Mouse (Mus musculus) v-Abl transformed pro-B cells (cell line): ENCODE measurements at regions not wholly inside any gene's neighbourhood (a gene's known extent, or its start where the extent isn't known, plus 50 kb on each side); places are given as distances from the start of the nearest gene placed in this dataset.

Experiments
- in situ Hi-C, 2 experiments: fragments of 400-800 bp; cut with MboI; formaldehyde crosslinking; loops; one replicate each; pipeline ENCODE4 v1.15.1; 2025; ENCODE audit not compliant: unreplicated experiment in 2 of 2

DNA sequence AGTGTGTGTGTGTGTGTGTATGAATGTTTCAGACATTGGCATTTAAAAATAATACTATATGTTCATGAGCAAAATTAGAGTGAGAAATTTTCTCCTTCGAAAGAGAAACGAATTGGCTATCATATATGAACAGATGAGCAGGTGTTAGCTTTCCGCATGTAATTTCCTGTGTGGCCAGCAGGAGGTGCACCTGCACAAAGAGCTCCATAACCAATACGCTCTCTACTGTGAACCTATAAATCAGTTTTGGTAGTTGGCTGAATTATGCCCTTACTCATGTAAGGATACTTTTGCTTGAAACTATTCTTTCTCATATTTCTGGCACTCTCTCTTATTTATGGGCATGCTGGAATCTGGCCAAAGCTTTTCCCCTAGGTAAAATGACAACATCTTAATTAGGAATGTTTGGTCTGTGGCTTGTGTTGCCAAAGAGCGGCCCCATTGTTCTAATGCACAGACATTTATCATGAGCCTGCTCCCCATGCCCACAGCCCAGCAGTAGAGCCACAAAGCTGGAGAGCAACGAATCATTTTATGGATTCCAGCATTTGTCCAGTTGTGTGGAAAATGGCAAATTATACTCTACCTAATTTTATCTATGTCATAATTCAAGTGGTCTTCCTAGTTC is 1303.8 kb upstream of the Sel1l start:
- in situ Hi-C loops = no loop called here

DNA sequence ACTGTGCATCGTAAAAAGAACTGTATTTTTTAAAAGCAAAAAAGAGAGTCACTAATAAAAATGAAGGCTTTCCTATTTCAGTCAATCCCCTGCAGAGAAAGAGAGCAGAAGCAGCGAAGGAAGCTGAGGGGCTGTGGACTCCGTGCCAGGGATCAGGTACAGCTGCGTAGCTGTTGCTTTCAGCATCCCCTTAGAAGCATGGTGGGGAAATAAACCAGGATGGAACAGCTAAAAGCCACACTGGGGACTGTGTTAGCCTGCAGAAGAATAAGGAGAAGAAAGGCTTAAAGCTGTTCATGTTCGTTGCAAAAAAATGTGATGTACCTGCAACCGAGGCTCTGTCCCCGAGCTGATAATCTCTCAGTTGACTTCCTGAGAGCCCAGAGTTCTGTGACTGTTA is 1302.6 kb upstream of the Sel1l start:
- in situ Hi-C loops = no loop called here

GRCm38 (mm10) chr12:93142265-93142664 is 1293.3 kb upstream of the Sel1l start:
- in situ Hi-C loops = no loop called here

DNA sequence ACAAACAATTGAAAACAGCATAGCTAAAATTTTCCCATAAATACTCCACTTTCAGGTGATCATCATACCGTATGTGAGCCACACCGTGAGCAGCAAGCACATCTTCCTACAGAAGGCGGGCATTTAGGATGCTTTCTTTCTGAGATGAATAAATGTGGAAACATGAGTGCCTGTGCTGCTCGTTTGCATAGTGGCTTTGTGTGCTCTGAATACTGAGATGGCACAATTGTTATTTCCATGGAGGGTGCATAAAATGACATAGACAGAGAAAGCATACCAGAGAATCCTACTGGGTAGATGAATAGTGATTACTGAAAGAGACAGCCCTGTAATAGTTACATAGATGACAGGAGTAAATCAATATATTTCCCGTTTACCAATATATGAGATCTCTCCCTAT is 1287.4 kb upstream of the Sel1l start:
- in situ Hi-C loops = no loop called here

GRCm38 (mm10) chr12:93122216-93122615 is 1273.3 kb upstream of the Sel1l start:
- in situ Hi-C loops = no loop called here

DNA sequence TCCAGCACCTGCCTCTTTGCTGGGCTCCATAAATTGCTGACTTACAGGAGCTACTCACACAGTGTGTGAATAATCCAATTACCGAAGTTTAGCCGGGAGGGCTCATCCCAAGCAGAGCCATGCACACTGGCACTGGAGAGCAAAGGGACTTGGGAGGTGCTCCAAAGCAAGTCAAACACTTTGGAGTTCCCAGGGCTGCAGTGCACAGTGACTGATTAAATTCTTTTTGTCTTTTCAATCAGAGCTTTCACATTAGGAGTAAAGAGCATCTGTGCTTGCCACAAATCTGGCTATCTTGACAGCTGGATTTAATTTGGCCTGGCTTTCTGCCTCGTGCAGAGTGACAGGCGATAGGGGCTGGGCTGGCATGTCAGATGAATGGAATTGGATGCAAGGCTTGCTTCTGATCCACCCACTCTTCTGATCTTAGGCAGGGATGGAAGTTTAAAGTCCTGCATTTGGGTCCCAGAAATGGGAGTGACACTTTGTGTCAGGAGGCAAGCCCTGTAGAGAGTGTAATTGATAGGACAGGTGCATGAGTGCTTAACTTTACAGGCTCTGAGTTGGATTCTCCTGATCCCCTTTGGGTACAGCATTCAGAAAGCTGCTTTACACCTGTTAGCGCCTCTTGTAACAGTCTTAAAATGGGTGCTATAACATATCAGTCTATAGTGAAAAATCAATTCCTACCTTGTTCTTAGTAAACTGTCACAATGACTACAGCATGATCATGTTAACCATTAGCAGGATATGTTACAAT is 1239.3 kb upstream of the Sel1l start:
- in situ Hi-C loops = no loop called here

- in situ Hi-C loops = no loop called here
Observed at GRCm38 (mm10) chr12:93063864-93064263, 1214.9 kb upstream of the Sel1l start.

- in situ Hi-C loops = loop anchor here in 1 of 2 experiments (25.0 kb wide), 1 partner anchor 707 kb away; no protein-coding TSS in a partner anchor
Observed at GRCm38 (mm10) chr12:93019633-93020032, 1170.7 kb upstream of the Sel1l start.

GRCm38 (mm10) chr12:93011583-93011982 is 1162.6 kb upstream of the Sel1l start:
- in situ Hi-C loops = loop anchor here in 1 of 2 experiments (25.0 kb wide), 1 partner anchor 699 kb away; no protein-coding TSS in a partner anchor

- in situ Hi-C loops = loop anchor here (10.0 to 25.0 kb wide), 2 partner anchors 695 to 702 kb away; no protein-coding TSS in a partner anchor
Observed at GRCm38 (mm10) chr12:93006844-93007365, 1157.9 kb upstream of the Sel1l start.

DNA sequence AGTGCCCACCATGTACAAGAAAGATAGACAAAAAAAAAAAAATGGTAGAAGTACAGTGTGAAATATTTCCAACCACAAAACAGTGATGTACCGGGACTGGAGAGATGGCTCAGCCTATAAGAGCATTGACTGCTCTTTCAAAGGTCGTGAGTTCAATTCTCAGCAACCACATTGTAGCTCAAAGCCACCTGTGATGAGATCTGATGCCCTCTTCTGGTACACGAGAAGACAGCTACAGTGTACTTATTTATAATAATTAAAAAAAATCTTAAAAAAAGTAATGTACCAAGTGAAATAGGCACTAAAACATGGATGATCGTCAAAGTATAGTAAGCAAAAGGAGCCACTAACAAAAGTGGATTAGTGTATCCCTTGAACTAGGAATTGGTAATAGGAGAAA is 1154.2 kb upstream of the Sel1l start:
- in situ Hi-C loops = loop anchor here (10.0 to 25.0 kb wide), 2 partner anchors 691 to 698 kb away; no protein-coding TSS in a partner anchor

DNA sequence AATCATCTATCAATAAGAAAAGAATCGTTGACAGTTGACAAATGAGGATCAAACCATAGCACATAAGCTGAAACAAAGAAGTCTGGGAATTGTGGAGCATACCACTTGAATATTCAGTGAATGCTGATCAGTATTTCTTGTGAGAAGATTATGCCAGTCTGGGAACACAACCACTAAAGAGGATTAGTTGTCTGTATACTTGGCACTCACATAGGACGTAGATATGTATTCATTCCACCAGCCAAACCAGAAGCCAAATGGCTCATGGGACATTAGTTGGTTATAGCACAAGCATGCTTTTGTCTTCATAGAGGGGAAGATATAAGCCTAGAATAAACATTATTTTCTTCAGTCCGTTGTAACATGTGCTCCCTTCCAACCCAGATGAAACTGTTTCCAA is 1126.7 kb upstream of the Sel1l start:
- in situ Hi-C loops = no loop called here

- in situ Hi-C loops = no loop called here
Observed at GRCm38 (mm10) chr12:92944352-92944751, 1095.4 kb upstream of the Sel1l start.

DNA sequence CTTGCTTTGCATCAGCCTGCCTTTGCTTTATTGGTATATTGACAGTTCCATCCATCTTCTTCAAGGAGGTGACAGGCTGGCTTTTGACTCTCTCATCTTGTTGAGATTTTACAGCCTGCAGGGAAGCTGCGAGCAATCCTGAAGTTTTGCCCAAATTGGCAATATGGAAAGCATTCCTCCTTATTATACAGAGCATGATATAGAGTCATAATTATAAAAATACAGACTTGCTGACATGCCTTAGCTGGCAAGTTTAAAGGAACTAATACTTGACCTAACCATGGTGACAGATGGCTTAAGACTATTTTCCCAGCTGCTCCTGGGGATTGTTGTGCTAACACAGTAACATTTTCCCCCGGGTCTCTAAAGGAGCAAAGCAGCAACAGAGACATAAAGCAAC is 1078.6 kb upstream of the Sel1l start:
- in situ Hi-C loops = no loop called here

- in situ Hi-C loops = no loop called here
Observed at GRCm38 (mm10) chr12:92926942-92927341, 1078.0 kb upstream of the Sel1l start.

DNA sequence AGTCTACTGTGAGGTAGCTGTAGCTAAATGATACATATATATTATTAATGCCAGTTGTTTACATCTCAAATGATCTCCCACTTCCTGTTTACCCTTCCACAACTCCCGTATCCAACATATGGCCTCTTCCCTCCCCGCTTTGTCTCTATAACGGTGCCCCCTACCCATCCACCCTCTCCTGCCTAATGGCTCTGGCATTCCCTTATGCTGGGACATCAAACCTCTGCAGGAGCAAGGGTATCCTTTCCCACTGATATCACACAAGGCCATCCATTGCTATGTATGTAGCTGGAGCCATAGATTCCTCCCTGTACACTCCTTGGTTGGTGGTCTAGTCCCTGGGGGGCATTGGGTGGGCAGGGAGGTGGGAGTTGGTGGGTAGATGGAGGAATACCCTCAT is 1071.0 kb upstream of the Sel1l start:
- in situ Hi-C loops = no loop called here

DNA sequence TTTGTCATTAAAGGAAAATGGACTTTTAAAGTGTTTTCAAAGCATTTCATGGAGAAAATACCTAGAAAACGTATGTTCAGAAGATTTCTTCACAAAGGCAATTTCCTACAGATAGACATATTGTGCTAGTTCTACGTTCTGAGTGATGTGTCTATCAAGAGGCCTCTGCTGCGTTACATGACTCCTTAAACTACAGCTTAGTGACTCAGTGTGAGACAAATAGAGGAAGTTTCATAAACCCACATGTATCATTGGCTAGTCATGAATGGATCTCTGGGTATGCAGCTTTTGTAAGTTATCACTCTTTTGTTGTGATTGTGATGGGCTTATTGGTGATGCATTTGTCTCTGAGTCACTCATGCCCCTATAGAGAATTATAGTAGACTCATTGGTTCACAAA is 1067.3 kb upstream of the Sel1l start:
- in situ Hi-C loops = no loop called here

- in situ Hi-C loops = no loop called here
Observed at GRCm38 (mm10) chr12:92915776-92916175, 1066.8 kb upstream of the Sel1l start.

DNA sequence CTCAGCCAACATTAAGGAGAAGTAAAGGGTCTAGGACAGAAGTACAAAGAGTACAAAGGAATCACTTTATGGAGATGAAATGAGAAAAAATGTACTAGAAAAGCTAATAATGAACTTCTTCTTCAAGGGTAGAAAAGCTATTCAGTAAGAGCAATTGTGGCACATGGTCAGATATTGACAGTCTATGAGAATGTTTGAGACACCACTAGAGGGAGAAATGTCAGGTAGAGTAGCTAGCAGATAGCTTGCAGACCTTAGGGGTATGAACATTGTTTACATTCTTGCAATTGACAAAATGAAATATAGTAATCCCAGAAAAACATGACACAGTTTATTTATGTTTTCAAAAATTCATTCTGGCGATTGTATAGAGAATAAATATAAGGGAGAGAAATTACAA is 1066.2 kb upstream of the Sel1l start:
- in situ Hi-C loops = no loop called here

GRCm38 (mm10) chr12:92904382-92904781 is 1055.4 kb upstream of the Sel1l start:
- in situ Hi-C loops = no loop called here

- in situ Hi-C loops = loop anchor here in 1 of 2 experiments (10.0 to 25.0 kb wide), 2 partner anchors 580 to 1308 kb away; no protein-coding TSS in a partner anchor
Observed at GRCm38 (mm10) chr12:92892315-92892714, 1043.4 kb upstream of the Sel1l start.
